Mouse (Mus musculus) cerebellum, postnatal 36 days (tissue): ENCODE results near the gene Lclat1.
A peak's percentile ranks its signal among the peaks of the same experiment; 100 is the strongest.

Experiments
- DNase-seq, 2 experiments: peaks; one replicate each; pipeline ENCODE4 v3.0.0; 2021 to 2022; ENCODE audit warnings: mixed read lengths in 2 of 2

Gene Lclat1

GRCm38 (mm10) chr17:73092103-73093097 is 15.4 kb upstream of the Lclat1 start:
- no peak for DNase-seq

- no peak for DNase-seq
These were observed 12.7 kb upstream of the Lclat1 start for GRCm38 (mm10) chr17:73095070-73095469.

- DNase-seq, result no peak
These were observed 12.2 kb upstream of the Lclat1 start for GRCm38 (mm10) chr17:73095585-73095984.

GRCm38 (mm10) chr17:73096484-73096883 is 11.3 kb upstream of the Lclat1 start:
- DNase-seq, result peak; percentile 24 to 31

GRCm38 (mm10) chr17:73098636-73099035 is 9.1 kb upstream of the Lclat1 start:
- DNase-seq, result no peak

- no peak for DNase-seq
These were observed 7.4 kb upstream of the Lclat1 start for GRCm38 (mm10) chr17:73100396-73100795.

GRCm38 (mm10) chr17:73102538-73102937 is 5.2 kb upstream of the Lclat1 start:
- no peak for DNase-seq

- peak; percentile 8 to 26 for DNase-seq
These were observed 544 bp downstream of the Lclat1 start for GRCm38 (mm10) chr17:73108170-73108887.

GRCm38 (mm10) chr17:73108888-73109259 is 1.1 kb downstream of the Lclat1 start:
- DNase-seq, result no peak

- DNase-seq, result no peak
These were observed 4.3 kb downstream of the Lclat1 start for GRCm38 (mm10) chr17:73112128-73112527.

- DNase-seq, result no peak
These were observed 4.8 kb downstream of the Lclat1 start for GRCm38 (mm10) chr17:73112601-73113000.

GRCm38 (mm10) chr17:73113230-73113629 is 5.4 kb downstream of the Lclat1 start:
- no peak for DNase-seq

GRCm38 (mm10) chr17:73118134-73118533 is 10.3 kb downstream of the Lclat1 start:
- DNase-seq, result no peak

- DNase-seq, result no peak
These were observed 10.9 kb downstream of the Lclat1 start for GRCm38 (mm10) chr17:73118702-73119101.

- no peak for DNase-seq
These were observed 11.4 kb downstream of the Lclat1 start for GRCm38 (mm10) chr17:73119150-73119549.

- no peak for DNase-seq
These were observed 12.8 kb downstream of the Lclat1 start for GRCm38 (mm10) chr17:73120545-73120944.

- DNase-seq, result no peak
These were observed 13.9 kb downstream of the Lclat1 start for GRCm38 (mm10) chr17:73121726-73122125.

- DNase-seq, result no peak
These were observed 18.6 kb downstream of the Lclat1 start for GRCm38 (mm10) chr17:73126349-73126748.

- no peak for DNase-seq
These were observed 19.1 kb downstream of the Lclat1 start for GRCm38 (mm10) chr17:73126903-73127302.

- DNase-seq, result no peak
These were observed 29.0 kb downstream of the Lclat1 start for GRCm38 (mm10) chr17:73136562-73137484.

- no peak for DNase-seq
These were observed 30.4 kb downstream of the Lclat1 start for GRCm38 (mm10) chr17:73138217-73138616.

GRCm38 (mm10) chr17:73142029-73142428 is 34.2 kb downstream of the Lclat1 start:
- DNase-seq, result no peak

- no peak for DNase-seq
These were observed 34.7 kb downstream of the Lclat1 start for GRCm38 (mm10) chr17:73142445-73142844.
